Mouse (Mus musculus): Measurements from ENCODE around the gene Hyal3.

DNA sequence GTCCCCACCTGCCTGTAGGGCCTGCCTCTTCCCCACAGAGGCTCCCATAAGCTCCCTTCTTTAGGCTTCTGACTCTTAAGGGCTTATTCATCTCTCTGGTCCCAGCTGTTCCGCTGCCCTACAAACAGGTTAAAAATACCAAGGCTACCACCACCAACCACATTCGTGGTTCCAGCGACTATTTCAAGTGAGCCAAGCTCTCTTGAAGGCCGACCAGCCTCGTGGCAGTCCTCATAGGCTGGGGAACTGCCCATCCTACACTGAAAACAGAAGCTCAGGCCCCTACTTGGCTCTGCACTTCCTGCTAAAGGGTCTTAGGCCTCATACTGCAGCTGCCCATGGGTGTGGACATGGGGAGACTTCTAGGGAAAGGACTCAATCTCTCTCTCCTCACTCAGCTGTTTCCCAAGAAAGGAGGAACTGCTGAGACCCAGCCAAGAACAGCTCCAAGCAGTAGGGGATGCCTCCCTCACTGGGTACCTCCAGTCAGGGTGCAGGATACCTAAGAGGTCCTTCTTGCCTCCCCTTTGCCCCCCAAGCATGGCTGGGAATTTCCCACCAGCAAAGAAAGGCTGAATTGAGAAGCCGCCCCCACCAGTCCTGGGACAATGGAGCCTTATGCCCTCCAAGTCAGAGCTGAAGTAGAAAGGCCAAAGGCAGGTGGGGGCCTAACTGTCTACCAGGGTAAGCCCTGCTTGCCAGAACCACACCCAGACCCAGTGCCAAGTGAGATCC lies 31.0 kb downstream of the Hyal3 start:
- TF ChIP-seq EP300 (IDR thresholded peaks at IDR 0.05; ENCODE audit: low read depth) = no peak
- no peak for TF ChIP-seq CTCF (IDR thresholded peaks at IDR 0.05; ENCODE audit: low read depth)

Data from liver, postnatal 0 days (tissue).